In the genomic region with DNA sequence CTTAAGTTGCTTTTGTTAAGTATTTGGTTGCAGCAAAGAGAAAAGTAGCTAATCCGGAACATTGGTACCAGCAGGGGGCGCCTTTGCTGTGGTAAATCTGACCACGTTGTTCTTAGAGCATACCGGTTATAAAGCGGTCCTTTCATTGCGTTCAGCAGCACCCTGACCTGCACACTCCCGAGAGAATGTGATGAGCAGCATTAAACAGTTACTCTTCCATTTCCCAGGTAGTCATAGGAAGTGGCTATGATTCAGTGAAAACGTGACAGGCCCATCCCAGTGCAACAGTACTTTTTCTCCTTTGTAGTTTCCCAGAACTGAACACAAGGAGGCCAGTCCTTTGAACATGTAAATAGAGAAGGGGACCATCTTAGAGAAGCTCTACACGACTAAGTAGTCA, we compare ENCODE assay signal across 8 mouse cellular contexts. TPM values are rescaled to one million over a fixed set of nuclear protein-coding genes. Genes with fewer than 3 reads are reported as not detected.
DNase-seq lines count a peak whose midpoint lies in the region; ATAC-seq and TF ChIP-seq lines count a peak whose summit lies in the region.

No protein-coding gene starts in this region.

- no peaks in the 10 kb centered on the region for H3K4me1 ChIP-seq in cerebellum, adult 2 months (ENCODE audit: control insufficient read depth, insufficient read depth, low read length)
- no peaks in the 10 kb centered on the region for H3K4me1 ChIP-seq in spleen, adult 2 months (ENCODE audit: control insufficient read depth, insufficient read depth, insufficient read length)

- 10% methylated on average over 9 of the region's 9 CpGs for WGBS in cerebellum, adult 2 months
- 4% methylated on average over 9 of the region's 9 CpGs for WGBS in spleen, adult 2 months

- peak; percentile 15; the same call in 1 of the 2 replicates for TF ChIP-seq CTCF in cerebellum, adult 2 months (IDR thresholded peaks at IDR 0.05; ENCODE audit: borderline replicate concordance, insufficient read depth, low read depth, low read length)
- TF ChIP-seq CTCF in spleen, adult 2 months (IDR thresholded peaks at IDR 0.05; ENCODE audit: extremely low read depth, insufficient read depth, insufficient read length, insufficient replicate concordance): peak; percentile 37; the same call in 1 of the 2 replicates

- peak; percentile 8 to 24 for DNase-seq in cerebellum, adult 2 months
- DNase-seq in cerebellum, adult 9-11 months: no peak
- peak; percentile 80 for DNase-seq in adrenal gland, postnatal 25 days
- DNase-seq in fibroblast of lung, adult 2 months (ENCODE audit: low read depth): peak; percentile 15
- DNase-seq in heart, postnatal 4 days: peak; percentile 76
- peak; percentile 46 to 73 for DNase-seq in left cerebral cortex, adult 18-20 months (ENCODE audit: low spot score in 2 of 2)
- peak in 1 of 2 experiments; percentile 56 for DNase-seq in spleen, adult 2 months (ENCODE audit: low read depth in 1 of 2, low spot score in 2 of 2)

- H3K27ac ChIP-seq in cerebellum, adult 2 months (ENCODE audit: insufficient read depth, low read length): no peak overlapping the region
- no peak overlapping the region for H3K27ac ChIP-seq in spleen, adult 2 months (ENCODE audit: insufficient read depth, low read length)

- H3K27me3 ChIP-seq in cerebellum, adult 2 months (ENCODE audit: control insufficient read depth, insufficient read depth, low read length): no peaks in the 10 kb centered on the region
- no peaks in the 10 kb centered on the region for H3K27me3 ChIP-seq in spleen, adult 2 months (ENCODE audit: control insufficient read depth, insufficient read depth, low read length)

- no peak for TF ChIP-seq POLR2A in cerebellum, adult 2 months (IDR thresholded peaks at IDR 0.05; ENCODE audit: borderline replicate concordance, insufficient read depth, low read length)
- TF ChIP-seq POLR2A in spleen, adult 2 months (IDR thresholded peaks at IDR 0.05; ENCODE audit: low read depth, low read length): no peak

- peaks cover 5% of the 10 kb centered on the region for H3K36me3 ChIP-seq in spleen, adult 2 months (ENCODE audit: control insufficient read depth, insufficient read depth, low read length)

- ATAC-seq in megakaryocyte-erythroid progenitor cell, adult 5-6 weeks (replicated peaks; ENCODE audit: low FRiP score, low TSS enrichment, poor library complexity, severe bottlenecking): peak; percentile 88

- H3K4me3 ChIP-seq in cerebellum, adult 2 months (replicated peaks; ENCODE audit: insufficient read depth, low read depth, low read length): no peak overlapping the region
- no peak overlapping the region for H3K4me3 ChIP-seq in spleen, adult 2 months (ENCODE audit: extremely low read depth, insufficient read depth, insufficient read length)

RNA-seq across cellular contexts. Expression of a gene that starts 19.8 kb away (rescaled TPM):
- 2.5 and 3.3 TPM in 2 replicates for polyA plus RNA-seq in cerebellum, adult 2 months (2012; rRNA removed)
- total RNA-seq in adrenal gland, postnatal 25 days (2021): 12.8 and 18.6 TPM in 2 replicates
- 1 to 10 TPM; 4.5 to 5.5 TPM for total RNA-seq in heart, postnatal 4 days (2021)
- 1 to 10 TPM; 2.2 to 2.7 TPM for total RNA-seq in left cerebral cortex, adult 18-20 months (2021)
- total RNA-seq in megakaryocyte-erythroid progenitor cell, adult 5-6 weeks (2014; fragmentation: Nextera tagmentation): 2.4 and 2.6 TPM in 2 replicates
- total RNA-seq in megakaryocyte-erythroid progenitor cell, adult 5-6 weeks (2017): 9.7 and 11.4 TPM in 2 replicates
- 8.6 and 12.4 TPM in 2 replicates for polyA plus RNA-seq in spleen, adult 2 months (2012; rRNA removed)

RNA-seq across cellular contexts. Expression of a gene that starts 45.6 kb away (rescaled TPM):
- polyA plus RNA-seq in cerebellum, adult 2 months (2012; rRNA removed): not detected in 2 replicates
- 0.21 and 0.33 TPM in 2 replicates for total RNA-seq in adrenal gland, postnatal 25 days (2021)
- total RNA-seq in heart, postnatal 4 days (2021): under 1 TPM in 1 of 2 experiments, not detected in 1; 0.09 TPM
- total RNA-seq in left cerebral cortex, adult 18-20 months (2021): not detected
- not detected in 2 replicates for total RNA-seq in megakaryocyte-erythroid progenitor cell, adult 5-6 weeks (2014; fragmentation: Nextera tagmentation)
- total RNA-seq in megakaryocyte-erythroid progenitor cell, adult 5-6 weeks (2017): not detected in 2 replicates
- 0.06 TPM in 2 replicates for polyA plus RNA-seq in spleen, adult 2 months (2012; rRNA removed)
